Mouse (Mus musculus) C2C12 (cell line): ENCODE data around the gene Sf3a1.

Experiments used
- CEBPB ChIP-seq: IDR thresholded peaks from one replicate; pipeline ENCODE4 v1.6.1; 2011; ENCODE audit warnings: low read depth, mild to moderate bottlenecking, control low read depth, moderate library complexity
- CTCF ChIP-seq: IDR thresholded peaks from one replicate; pipeline ENCODE4 v1.5.1; 2011; ENCODE audit not compliant: control insufficient read depth, insufficient read depth, insufficient read length
- MAX ChIP-seq: IDR thresholded peaks from one replicate; pipeline ENCODE4 v1.6.1; 2011; ENCODE audit warnings: mild to moderate bottlenecking, control low read depth
- MYOD1 ChIP-seq: IDR thresholded peaks from one replicate; pipeline ENCODE4 v1.6.1; 2011; ENCODE audit warnings: low read depth; ENCODE audit not compliant: control insufficient read depth, insufficient read length
- USF1 ChIP-seq: IDR thresholded peaks from one replicate; pipeline ENCODE4 v1.6.1; 2011; ENCODE audit warnings: low read depth, mild to moderate bottlenecking, control low read depth, moderate library complexity

GRCm38 (mm10) chr11:4164701-4165100 is 4.6 kb downstream of the Sf3a1 start:
- TF ChIP-seq CTCF: no peak
- no peak for TF ChIP-seq CEBPB
- no peak for TF ChIP-seq MYOD1
- TF ChIP-seq USF1: no peak
- no peak for TF ChIP-seq MAX
